Mouse (Mus musculus) midbrain, embryonic 11.5 days (tissue): Measurements from ENCODE around the gene Tex26. TPM values are rescaled to one million over a fixed set of nuclear protein-coding genes. Genes with fewer than 3 reads are reported as not detected.

Experiments used
- polyA plus RNA-seq: library from polyadenylated mRNA; unstranded; fragments of >200 nt; fragmentation: Nextera tagmentation; extraction: Ambion mirVana; gene quantifications from 2 replicates; pipeline ENCODE4 v1.2.1, GENCODE M21; 2014

Gene Tex26
- polyA plus RNA-seq, 1 experiment from 2014 or later, result 1.2 TPM

Other genes starting within 250 kb of the Tex26 start
- gene Alox5ap, start 174.9 kb upstream of the Tex26 start, polyA plus RNA-seq, result 6.3 and 9.3 TPM in 2 replicates
- 0.51 and 0.66 TPM in 2 replicates for gene Medag, start 27.9 kb upstream of the Tex26 start, polyA plus RNA-seq
- 0.08 and 0.33 TPM in 2 replicates for gene Wdr95, start 89.0 kb downstream of the Tex26 start, polyA plus RNA-seq
- gene Hsph1, start 196.7 kb downstream of the Tex26 start, polyA plus RNA-seq, result 131 and 145 TPM in 2 replicates
- gene B3glct, start 238.6 kb downstream of the Tex26 start, polyA plus RNA-seq, result 16.0 and 18.7 TPM in 2 replicates